Mouse (Mus musculus) heart, adult 2 months (tissue): Measurements from ENCODE around the gene Cdkn2d.

Source experiments
- CTCF ChIP-seq: fragments of 200-600 bp; IDR thresholded peaks from 2 replicates; pipeline ENCODE4 v1.8.1; 2022; ENCODE audit warnings: antibody characterized with exemption, mild to moderate bottlenecking, moderate library complexity
- EP300 ChIP-seq: fragments of 200-500 bp; IDR thresholded peaks from 2 replicates; pipeline ENCODE4 v1.6.1; 2011; ENCODE audit warnings: low read depth, low read length, control low read depth; ENCODE audit not compliant: insufficient read depth
- POLR2A ChIP-seq: fragments of 200-500 bp; IDR thresholded peaks from 2 replicates; pipeline ENCODE4 v1.6.1; 2011; ENCODE audit warnings: mild to moderate bottlenecking, low read depth, low read length, control low read depth; ENCODE audit not compliant: insufficient read depth

- TF ChIP-seq POLR2A (no peak), CTCF (no peak), EP300 (no peak)
These were observed 40.3 kb upstream of the Cdkn2d start for GRCm38 (mm10) chr9:21331365-21332140.
